Mouse (Mus musculus) liver, embryonic 11.5 days (tissue): ENCODE results near the gene Rln1. TPM values are rescaled to one million over a fixed set of nuclear protein-coding genes. Genes with fewer than 3 reads are reported as not detected.

Experiments used
- ATAC-seq: fragments of 200-750 bp; cut with Nextera tagmentation; replicated peaks from 2 replicates; pipeline ENCODE4 v1.8.0; 2017; ENCODE audit warnings: moderate number of reproducible peaks, mild to moderate bottlenecking, moderate TSS enrichment, moderate library complexity; ENCODE audit not compliant: low FRiP score
- DNase-seq: peaks from one replicate; pipeline ENCODE4 v3.0.0-alpha.2; 2017; ENCODE audit warnings: low spot score
- H3K27ac ChIP-seq: fragments of 300-500 bp; sonication (generic); 2 replicates; pipeline ENCODE4 v1.5.1; 2014; ENCODE audit warnings: mild to moderate bottlenecking, low read depth, low read length, control low read depth
- H3K27me3 ChIP-seq: fragments of 300-500 bp; sonication (generic); replicated peaks from 2 replicates; pipeline ENCODE4 v1.6.1; 2014; ENCODE audit warnings: low read length, mixed read lengths; ENCODE audit not compliant: control insufficient read depth, insufficient read depth
- H3K36me3 ChIP-seq: fragments of 300-500 bp; sonication (generic); 2 replicates; pipeline ENCODE4 v1.6.1; 2014; ENCODE audit warnings: mild to moderate bottlenecking, low read length, moderate library complexity, mixed read lengths; ENCODE audit not compliant: control insufficient read depth, insufficient read depth
- H3K4me1 ChIP-seq: fragments of 300-500 bp; sonication (generic); replicated peaks from 2 replicates; pipeline ENCODE4 v1.6.1; 2014; ENCODE audit warnings: low read length, mixed read lengths; ENCODE audit not compliant: control insufficient read depth, insufficient read depth
- H3K4me2 ChIP-seq: fragments of 300-500 bp; sonication (generic); 2 replicates; pipeline ENCODE4 v1.6.1; 2014; ENCODE audit warnings: mild to moderate bottlenecking, control low read depth, moderate library complexity
- H3K4me3 ChIP-seq: fragments of 300-500 bp; sonication (generic); 2 replicates; pipeline ENCODE4 v1.5.1; 2014; ENCODE audit warnings: low read depth, low read length, control low read depth
- H3K9ac ChIP-seq: fragments of 300-500 bp; sonication (generic); 2 replicates; pipeline ENCODE4 v1.6.1; 2014; ENCODE audit warnings: low read depth, low read length, control low read depth
- H3K9me3 ChIP-seq: fragments of 300-500 bp; sonication (generic); 2 replicates; pipeline ENCODE4 v1.6.1; 2016; ENCODE audit warnings: low read length, inconsistent platforms, mixed read lengths; ENCODE audit not compliant: control insufficient read depth
- WGBS: fragments of 180-500 bp; shearing (Covaris S2); extraction: QIAGEN DNeasy Blood & Tissue Kit; methylation state at CpG from one replicate; pipeline ENCODE4 v1.1.7; 2014; 5-methylcytosine and 5-hydroxymethylcytosine counted together
- polyA plus RNA-seq: library from polyadenylated mRNA; unstranded; fragments of >200 nt; fragmentation: Nextera tagmentation; extraction: Ambion mirVana; gene quantifications from 2 replicates; pipeline ENCODE4 v1.2.1, GENCODE M21; 2014

The Rln1 gene
- polyA plus RNA-seq, 1 experiment from 2014 or later, result not detected

DNA sequence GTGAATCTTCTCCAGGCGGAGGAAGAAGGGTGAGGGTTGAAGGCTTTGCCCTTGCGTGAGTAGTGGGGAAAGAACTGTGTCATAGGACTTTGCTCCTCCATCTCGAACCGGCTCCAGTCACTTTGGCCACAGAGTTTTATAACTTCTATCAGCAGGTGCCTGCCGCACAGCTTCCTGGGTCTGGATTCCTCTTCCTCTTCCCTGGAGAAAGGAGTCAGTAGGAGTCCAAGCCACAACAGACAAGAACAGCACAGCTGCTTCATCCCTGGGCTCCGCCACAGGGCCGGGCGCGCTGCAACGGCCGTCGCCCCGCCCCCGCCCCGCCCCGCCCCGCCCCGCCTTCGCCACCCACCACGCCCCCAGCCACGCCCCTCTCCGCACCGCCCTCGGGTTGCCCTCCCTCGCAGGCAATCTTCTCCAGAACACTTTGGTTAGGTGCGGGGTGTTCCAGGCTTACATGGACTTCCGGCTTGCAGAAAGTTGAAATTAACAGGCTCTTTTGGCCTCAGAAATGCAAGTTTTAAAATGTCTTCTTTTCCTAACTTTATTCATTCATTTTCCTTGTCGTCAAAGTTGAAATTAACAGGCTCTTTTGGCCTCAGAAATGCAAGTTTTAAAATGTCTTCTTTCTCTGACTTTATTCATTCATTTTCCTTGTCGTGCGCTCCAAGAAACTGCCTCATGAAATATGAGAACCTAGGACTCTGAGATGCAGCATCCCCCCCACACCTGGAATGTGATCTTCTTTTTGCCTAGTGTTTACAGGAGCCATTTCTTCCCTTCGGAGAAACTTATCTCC lies 9.2 kb downstream of the Rln1 start, which contains the start of gene Insl6:
Gene Insl6 (minus strand): TSS at position 304 of the 799 bp plus-strand sequence.
- WGBS, result 4% methylated on average over 29 of the region's 31 CpGs
- ATAC-seq, result peak; percentile 94
- no peaks in the 10 kb centered on the region for H3K36me3 ChIP-seq
- H3K27me3 ChIP-seq, result 0 out of 2 replicates have a peak, but pooled peaks cover 3% of the 10 kb centered on the region
- peak within 1 kb of the TSS; percentile 69 for H3K4me2 ChIP-seq
- H3K4me1 ChIP-seq, result peaks cover 3% of the 10 kb centered on the region; the same call in 1 of the 2 replicates
- DNase-seq, result peak; percentile 80
- no peak within 1 kb of the TSS for H3K27ac ChIP-seq
- peak within 1 kb of the TSS; percentile 56; the same call in 1 of the 2 replicates for H3K9ac ChIP-seq
- H3K4me3 ChIP-seq, result peak within 1 kb of the TSS; percentile 30
- H3K9me3 ChIP-seq, result no peaks in the 10 kb centered on the region

DNA sequence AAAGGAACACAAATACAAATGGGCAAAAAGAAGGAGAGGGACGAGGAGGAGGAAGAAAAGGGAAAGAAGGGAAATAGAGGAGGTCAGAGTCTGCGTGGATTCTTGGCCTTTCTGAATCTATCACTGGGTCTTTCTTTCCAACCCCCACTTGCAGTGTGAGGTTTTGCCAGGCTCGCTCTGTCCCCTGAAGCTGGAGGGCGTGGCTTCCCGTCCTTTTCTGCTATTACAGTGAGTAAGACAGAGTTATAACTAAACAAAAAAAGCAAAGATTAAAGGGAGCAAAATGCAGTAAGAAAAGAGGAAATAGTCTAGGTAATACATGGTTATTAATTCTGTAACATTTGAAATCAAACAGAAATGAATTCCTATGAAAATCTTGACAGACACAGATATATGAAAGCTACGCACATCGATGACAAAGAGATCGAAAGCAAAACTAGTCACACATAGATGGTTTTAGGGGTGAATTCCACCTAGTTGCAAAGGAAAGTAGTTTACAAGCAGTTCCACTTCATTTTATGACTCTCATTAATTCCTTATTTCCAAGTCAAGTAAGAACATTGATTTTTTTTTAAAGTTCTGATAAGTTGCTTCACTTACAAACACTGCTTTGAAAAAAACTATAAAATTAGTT lies 10.9 kb downstream of the Rln1 start:
- H3K9me3 ChIP-seq, result no peaks in the 10 kb centered on the region
- ATAC-seq (no peak), DNase-seq (no peak)
- no peak overlapping the region for H3K9ac ChIP-seq
- H3K27ac ChIP-seq, result no peak overlapping the region
- peaks cover 3% of the 10 kb centered on the region; the same call in 1 of the 2 replicates for H3K4me1 ChIP-seq
- H3K27me3 ChIP-seq, result 0 out of 2 replicates have a peak, but pooled peaks cover 3% of the 10 kb centered on the region
- H3K36me3 ChIP-seq, result no peaks in the 10 kb centered on the region
- no peak overlapping the region for H3K4me2 ChIP-seq
- no peak overlapping the region for H3K4me3 ChIP-seq
- 63% methylated on average over 8 of the region's 8 CpGs for WGBS

- no peaks in the 10 kb centered on the region for H3K9me3 ChIP-seq
- H3K9ac ChIP-seq, result no peak overlapping the region
- WGBS, result 81% methylated on average over 7 of the region's 7 CpGs
- peaks cover 11% of the 10 kb centered on the region for H3K36me3 ChIP-seq
- ATAC-seq, result no peak
- no peak overlapping the region for H3K4me3 ChIP-seq
- DNase-seq, result no peak
- no peaks in the 10 kb centered on the region for H3K27me3 ChIP-seq
- H3K4me2 ChIP-seq, result no peak overlapping the region
- no peak overlapping the region for H3K27ac ChIP-seq
- no peaks in the 10 kb centered on the region for H3K4me1 ChIP-seq
These were observed 21.8 kb downstream of the Rln1 start for GRCm38 (mm10) chr19:29312661-29313060.

GRCm38 (mm10) chr19:29311791-29312190 lies 22.7 kb downstream of the Rln1 start:
- no peak overlapping the region for H3K9ac ChIP-seq
- no peak overlapping the region for H3K27ac ChIP-seq
- H3K4me2 ChIP-seq, result no peak overlapping the region
- ATAC-seq (no peak), DNase-seq (no peak)
- H3K4me3 ChIP-seq, result no peak overlapping the region
- H3K27me3 ChIP-seq, result no peaks in the 10 kb centered on the region
- H3K4me1 ChIP-seq, result no peaks in the 10 kb centered on the region
- no peaks in the 10 kb centered on the region for H3K9me3 ChIP-seq
- peaks cover 11% of the 10 kb centered on the region for H3K36me3 ChIP-seq
- WGBS, result 93% methylated on average over 8 of the region's 8 CpGs

DNA sequence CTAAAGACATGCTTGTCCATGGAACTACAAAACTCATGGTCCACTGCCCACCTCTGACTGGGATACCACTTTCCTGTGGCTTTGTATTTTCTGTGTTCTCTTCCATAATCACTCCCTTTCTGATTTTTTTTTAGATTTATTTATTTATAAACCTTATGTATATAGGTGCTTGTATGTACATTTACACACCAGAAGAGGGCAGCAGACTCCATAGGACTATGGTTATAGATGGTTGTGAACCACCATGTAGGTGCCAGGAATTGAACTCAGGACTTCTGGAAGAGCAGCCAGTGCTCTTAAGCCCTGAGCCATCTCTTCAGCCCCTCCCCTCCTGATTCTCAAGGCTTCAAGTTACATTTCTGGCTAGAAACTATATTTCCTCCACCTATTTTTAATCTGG lies 25.6 kb downstream of the Rln1 start:
- Histone ChIP-seq H3K36me3 (peaks cover 11% of the 10 kb centered on the region), H3K4me1 (no peaks in the 10 kb centered on the region), H3K27ac (no peak overlapping the region), H3K27me3 (no peaks in the 10 kb centered on the region), H3K4me2 (no peak overlapping the region), H3K4me3 (no peak overlapping the region), H3K9me3 (no peaks in the 10 kb centered on the region), H3K9ac (no peak overlapping the region)
- DNase-seq (no peak), ATAC-seq (no peak)

GRCm38 (mm10) chr19:29302119-29302518 lies 32.4 kb downstream of the Rln1 start:
- H3K36me3 ChIP-seq, result peaks cover 11% of the 10 kb centered on the region; the same call in 1 of the 2 replicates

GRCm38 (mm10) chr19:29300919-29301318 lies 33.6 kb downstream of the Rln1 start:
- ATAC-seq (no peak), DNase-seq (no peak)
- no peak overlapping the region for H3K9ac ChIP-seq
- H3K27ac ChIP-seq, result no peak overlapping the region
- no peaks in the 10 kb centered on the region for H3K27me3 ChIP-seq
- 93% methylated on average over 13 of the region's 13 CpGs for WGBS
- no peak overlapping the region for H3K4me2 ChIP-seq
- H3K4me1 ChIP-seq, result no peaks in the 10 kb centered on the region
- no peak overlapping the region for H3K4me3 ChIP-seq
- no peaks in the 10 kb centered on the region for H3K9me3 ChIP-seq
- peaks cover 13% of the 10 kb centered on the region; the same call in 1 of the 2 replicates for H3K36me3 ChIP-seq

More at GRCm38 (mm10) chr19:29302119-29302518, 32.4 kb downstream of the Rln1 start:
- H3K9me3 ChIP-seq, result no peaks in the 10 kb centered on the region
- H3K4me3 ChIP-seq, result no peak overlapping the region
- no peak overlapping the region for H3K4me2 ChIP-seq
- no peak overlapping the region for H3K27ac ChIP-seq
- no peak for DNase-seq
- no peaks in the 10 kb centered on the region for H3K4me1 ChIP-seq
- 90% methylated on average over 2 of the region's 2 CpGs for WGBS
- no peak for ATAC-seq
- H3K27me3 ChIP-seq, result no peaks in the 10 kb centered on the region
- no peak overlapping the region for H3K9ac ChIP-seq

- Histone ChIP-seq H3K27me3 (no peaks in the 10 kb centered on the region), H3K4me1 (no peaks in the 10 kb centered on the region), H3K4me3 (no peak overlapping the region), H3K27ac (no peak overlapping the region), H3K9me3 (no peaks in the 10 kb centered on the region), H3K4me2 (no peak overlapping the region), H3K36me3 (peaks cover 13% of the 10 kb centered on the region; the same call in 1 of the 2 replicates), H3K9ac (no peak overlapping the region)
- DNase-seq (no peak), ATAC-seq (no peak)
- WGBS, result 95% methylated on average over 1 of the region's 1 CpGs
These were observed 37.1 kb downstream of the Rln1 start for GRCm38 (mm10) chr19:29297366-29297765.
